Mouse (Mus musculus): ENCODE results near the gene Kdm4a. TPM values are rescaled to one million over a fixed set of nuclear protein-coding genes. Genes with fewer than 3 reads are reported as not detected.

Gene Kdm4a
- polyA plus RNA-seq, 1 experiment from 2014 or later = 32.4 TPM

DNA sequence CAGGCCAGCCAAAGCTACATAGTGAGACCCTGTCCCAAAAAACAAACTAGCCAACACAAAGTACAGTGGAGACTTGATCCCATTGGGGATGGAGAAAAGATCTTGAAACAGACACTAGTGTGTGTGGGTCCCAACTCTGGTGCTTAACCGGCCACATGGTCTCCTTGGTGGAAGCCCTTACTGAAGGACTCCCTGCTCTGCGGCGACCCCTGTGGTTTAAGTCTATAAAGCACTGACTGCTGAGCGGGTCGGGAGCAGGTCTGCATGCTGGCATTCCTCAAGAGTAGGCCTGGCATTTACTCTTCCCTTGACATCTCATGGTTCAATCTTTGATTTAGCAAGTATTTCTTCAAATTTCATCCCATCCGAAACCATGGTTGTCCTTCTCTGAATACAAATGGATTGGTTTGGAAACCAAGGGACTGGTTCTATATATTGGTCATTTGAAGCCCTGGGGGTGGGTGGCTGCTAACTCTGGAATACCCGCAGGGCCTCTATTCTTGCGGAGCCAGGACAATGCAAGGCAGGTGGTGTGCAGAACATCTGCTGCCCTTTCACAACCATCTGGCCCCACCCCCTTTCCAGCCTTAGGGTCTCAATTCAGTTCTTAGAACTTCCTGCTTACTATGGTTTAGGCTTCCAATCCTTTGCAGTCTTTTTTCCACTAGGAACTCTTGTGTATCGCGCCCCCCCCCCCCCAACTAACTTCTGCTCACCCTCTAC lies 27.2 kb upstream of the Kdm4a start:
- H3K36me3 ChIP-seq (ENCODE audit: control insufficient read depth, insufficient read depth, low read length) = peaks cover 30% of the 10 kb centered on the region
- no peaks in the 10 kb centered on the region for H3K9me3 ChIP-seq (ENCODE audit: control insufficient read depth, low read length)
- no peak overlapping the region for H3K27ac ChIP-seq (ENCODE audit: low read length)
- 73% methylated on average over 10 of the region's 10 CpGs for WGBS
- no peak overlapping the region for H3K4me3 ChIP-seq (ENCODE audit: low read length)
- H3K4me1 ChIP-seq (replicated peaks; ENCODE audit: control insufficient read depth, insufficient read depth, low read length) = no peaks in the 10 kb centered on the region
- H3K4me2 ChIP-seq (ENCODE audit: low read depth, low read length) = no peak overlapping the region
- H3K9ac ChIP-seq (ENCODE audit: low read length) = no peak overlapping the region
- ATAC-seq (ENCODE audit: low read depth) = no peak
- H3K27me3 ChIP-seq (ENCODE audit: control insufficient read depth, insufficient read depth, low read depth, low read length) = no peaks in the 10 kb centered on the region

DNA sequence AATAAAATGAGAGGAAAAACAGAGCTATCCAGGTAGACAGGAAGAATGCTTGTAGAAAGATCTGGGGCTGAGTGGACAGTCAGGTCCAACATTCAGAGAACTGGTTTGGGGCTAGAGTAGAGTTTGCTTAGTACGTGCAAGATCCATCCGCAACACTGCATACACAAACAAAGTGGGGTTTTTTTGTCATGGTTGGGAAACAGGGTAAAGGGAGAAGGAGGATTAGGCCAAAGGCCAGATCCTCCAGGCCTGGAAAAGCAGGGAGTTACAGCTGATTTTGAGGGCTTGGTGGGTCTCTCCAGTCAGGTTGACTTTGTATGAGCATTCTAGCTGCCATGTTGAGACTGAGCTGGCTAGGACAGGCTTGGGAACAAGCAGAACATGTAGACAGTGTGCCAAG lies 26.1 kb upstream of the Kdm4a start:
- H3K9me3 ChIP-seq (ENCODE audit: control insufficient read depth, low read length) = no peaks in the 10 kb centered on the region
- WGBS = 79% methylated on average over 2 of the region's 2 CpGs
- no peak overlapping the region for H3K4me2 ChIP-seq (ENCODE audit: low read depth, low read length)
- H3K27ac ChIP-seq (ENCODE audit: low read length) = no peak overlapping the region
- peaks cover 19% of the 10 kb centered on the region for H3K36me3 ChIP-seq (ENCODE audit: control insufficient read depth, insufficient read depth, low read length)
- H3K4me3 ChIP-seq (ENCODE audit: low read length) = no peak overlapping the region
- no peak overlapping the region for H3K9ac ChIP-seq (ENCODE audit: low read length)
- no peaks in the 10 kb centered on the region for H3K4me1 ChIP-seq (replicated peaks; ENCODE audit: control insufficient read depth, insufficient read depth, low read length)
- 0 out of 2 replicates have a peak, but pooled peaks have one; percentile 20 for ATAC-seq (ENCODE audit: low read depth)
- no peaks in the 10 kb centered on the region for H3K27me3 ChIP-seq (ENCODE audit: control insufficient read depth, insufficient read depth, low read depth, low read length)

DNA sequence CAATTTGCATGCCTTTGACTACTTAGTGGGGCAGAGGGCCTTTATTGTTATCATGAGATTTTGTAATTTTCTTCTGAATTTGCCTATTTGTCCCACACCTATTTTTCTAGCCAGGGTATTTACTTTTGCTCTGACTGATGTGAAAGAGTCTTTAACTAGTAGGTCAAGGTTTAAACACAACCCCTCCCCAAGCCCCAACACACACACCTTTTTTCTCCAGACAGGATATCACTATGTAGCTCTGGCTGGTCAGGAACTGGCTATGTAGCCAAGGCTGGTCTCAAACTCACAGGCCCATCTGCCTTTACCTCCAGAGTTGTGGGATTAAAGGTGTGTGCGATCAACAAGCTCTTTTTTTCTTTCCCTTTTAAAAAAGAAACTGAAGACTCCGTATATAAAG lies 19.2 kb upstream of the Kdm4a start:
- Histone ChIP-seq H3K9me3 (ENCODE audit: control insufficient read depth, low read length) (no peaks in the 10 kb centered on the region), H3K9ac (ENCODE audit: low read length) (no peak overlapping the region), H3K4me2 (ENCODE audit: low read depth, low read length) (no peak overlapping the region), H3K4me1 (replicated peaks; ENCODE audit: control insufficient read depth, insufficient read depth, low read length) (no peaks in the 10 kb centered on the region), H3K36me3 (ENCODE audit: control insufficient read depth, insufficient read depth, low read length) (no peaks in the 10 kb centered on the region), H3K27me3 (ENCODE audit: control insufficient read depth, insufficient read depth, low read depth, low read length) (no peaks in the 10 kb centered on the region), H3K4me3 (ENCODE audit: low read length) (no peak overlapping the region), H3K27ac (ENCODE audit: low read length) (no peak overlapping the region)
- ATAC-seq (ENCODE audit: low read depth) = no peak
- 89% methylated on average over 2 of the region's 2 CpGs for WGBS

DNA sequence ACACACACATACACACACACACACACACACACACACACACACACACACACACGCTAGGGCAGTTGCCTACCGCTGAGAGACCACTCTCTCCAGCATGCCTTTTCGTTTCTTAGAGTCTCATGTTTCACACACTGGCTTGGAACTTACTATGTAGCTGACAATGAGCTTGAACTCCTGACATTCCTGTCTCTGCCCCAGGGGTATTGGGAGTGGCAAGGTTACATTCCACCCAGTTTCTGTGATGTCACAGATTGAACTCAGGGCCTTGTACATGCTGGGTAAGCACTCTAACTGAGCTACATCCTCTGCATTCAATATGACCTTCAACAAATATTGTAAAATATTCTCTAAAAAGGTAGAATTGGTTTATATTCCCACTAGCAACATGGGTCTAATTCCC lies 18.8 kb upstream of the Kdm4a start:
- H3K9ac ChIP-seq (ENCODE audit: low read length) = no peak overlapping the region
- no peaks in the 10 kb centered on the region for H3K27me3 ChIP-seq (ENCODE audit: control insufficient read depth, insufficient read depth, low read depth, low read length)
- H3K4me1 ChIP-seq (replicated peaks; ENCODE audit: control insufficient read depth, insufficient read depth, low read length) = no peaks in the 10 kb centered on the region
- no peaks in the 10 kb centered on the region for H3K36me3 ChIP-seq (ENCODE audit: control insufficient read depth, insufficient read depth, low read length)
- ATAC-seq (ENCODE audit: low read depth) = peak; percentile 23; the same call in 1 of the 2 replicates
- H3K4me3 ChIP-seq (ENCODE audit: low read length) = no peak overlapping the region
- no peaks in the 10 kb centered on the region for H3K9me3 ChIP-seq (ENCODE audit: control insufficient read depth, low read length)
- no peak overlapping the region for H3K27ac ChIP-seq (ENCODE audit: low read length)
- H3K4me2 ChIP-seq (ENCODE audit: low read depth, low read length) = no peak overlapping the region
- 52% methylated on average over 3 of the region's 3 CpGs for WGBS

DNA sequence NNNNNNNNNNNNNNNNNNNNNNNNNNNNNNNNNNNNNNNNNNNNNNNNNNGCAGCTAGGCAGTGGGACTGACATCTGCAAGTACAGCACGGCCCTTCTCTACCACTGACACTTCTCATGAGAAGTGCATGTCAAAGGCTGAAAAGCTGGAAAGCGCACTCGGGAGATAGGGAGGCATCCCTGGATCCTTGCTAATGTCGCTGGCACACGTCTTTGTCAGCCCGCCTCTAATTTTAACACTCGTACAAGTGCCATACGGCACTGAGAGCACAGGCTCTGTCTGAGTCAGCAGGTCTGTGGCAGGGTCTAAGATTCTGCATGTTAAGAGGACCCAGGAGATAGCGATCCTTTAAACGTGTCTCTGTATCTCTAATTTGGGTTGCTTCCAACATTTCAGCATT lies 16.3 kb upstream of the Kdm4a start:
- no peak for ATAC-seq (ENCODE audit: low read depth)
- H3K27ac ChIP-seq (ENCODE audit: low read length) = no peak overlapping the region
- no peak overlapping the region for H3K4me3 ChIP-seq (ENCODE audit: low read length)
- no peaks in the 10 kb centered on the region for H3K27me3 ChIP-seq (ENCODE audit: control insufficient read depth, insufficient read depth, low read depth, low read length)
- H3K9me3 ChIP-seq (ENCODE audit: control insufficient read depth, low read length) = no peaks in the 10 kb centered on the region
- 72% methylated on average over 10 of the region's 10 CpGs for WGBS
- H3K4me2 ChIP-seq (ENCODE audit: low read depth, low read length) = no peak overlapping the region
- no peak overlapping the region for H3K9ac ChIP-seq (ENCODE audit: low read length)
- H3K4me1 ChIP-seq (replicated peaks; ENCODE audit: control insufficient read depth, insufficient read depth, low read length) = no peaks in the 10 kb centered on the region
- no peaks in the 10 kb centered on the region for H3K36me3 ChIP-seq (ENCODE audit: control insufficient read depth, insufficient read depth, low read length)

DNA sequence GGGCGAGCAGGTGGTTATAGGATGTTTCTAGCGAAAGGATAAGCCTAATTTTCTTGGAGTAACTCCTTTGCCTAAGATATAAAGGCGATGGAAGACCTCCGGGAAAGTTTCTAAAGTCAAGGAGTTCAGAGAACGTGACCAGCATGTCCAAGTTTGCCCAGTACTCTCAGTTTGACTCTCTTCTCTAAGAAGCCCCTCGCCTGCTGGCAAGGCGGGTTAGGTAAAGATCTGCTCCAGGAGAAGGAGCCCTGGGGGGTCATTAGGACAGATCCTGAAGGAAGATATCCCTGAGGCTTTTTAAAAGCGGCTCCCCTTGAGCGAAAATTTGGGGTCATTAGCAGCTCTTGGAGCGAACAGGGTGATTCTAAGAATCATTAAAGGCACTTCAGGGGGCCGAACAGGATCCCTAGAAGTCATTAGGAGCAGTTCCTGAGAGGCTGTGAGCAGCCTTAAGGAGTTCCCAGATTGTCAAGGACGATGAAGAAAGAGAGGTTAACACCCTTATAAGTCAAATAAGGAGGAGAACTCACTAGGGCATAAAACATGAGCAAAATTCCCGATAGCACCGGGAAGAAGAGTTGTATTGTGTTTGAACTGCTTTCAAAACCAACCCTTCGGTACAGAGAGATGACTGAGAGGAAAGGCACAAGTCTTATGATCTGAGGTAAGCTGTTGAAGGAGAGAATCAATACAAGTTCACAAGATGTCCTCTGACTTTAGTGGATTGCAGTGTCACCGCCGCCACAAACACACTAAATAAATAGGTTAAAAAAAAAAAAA lies 648 bp upstream of the Kdm4a start:
- H3K27ac ChIP-seq (ENCODE audit: low read length) = peak overlapping the region; percentile 96
- peaks cover 14% of the 10 kb centered on the region for H3K36me3 ChIP-seq (ENCODE audit: control insufficient read depth, insufficient read depth, low read length)
- H3K4me2 ChIP-seq (ENCODE audit: low read depth, low read length) = peak overlapping the region; percentile 92
- H3K4me1 ChIP-seq (replicated peaks; ENCODE audit: control insufficient read depth, insufficient read depth, low read length) = peaks cover 11% of the 10 kb centered on the region
- peak overlapping the region; percentile 66 for H3K4me3 ChIP-seq (ENCODE audit: low read length)
- H3K27me3 ChIP-seq (ENCODE audit: control insufficient read depth, insufficient read depth, low read depth, low read length) = no peaks in the 10 kb centered on the region
- H3K9ac ChIP-seq (ENCODE audit: low read length) = peak overlapping the region; percentile 87
- no peak for ATAC-seq (ENCODE audit: low read depth)
- 13% methylated on average over 17 of the region's 17 CpGs for WGBS
- H3K9me3 ChIP-seq (ENCODE audit: control insufficient read depth, low read length) = no peaks in the 10 kb centered on the region

DNA sequence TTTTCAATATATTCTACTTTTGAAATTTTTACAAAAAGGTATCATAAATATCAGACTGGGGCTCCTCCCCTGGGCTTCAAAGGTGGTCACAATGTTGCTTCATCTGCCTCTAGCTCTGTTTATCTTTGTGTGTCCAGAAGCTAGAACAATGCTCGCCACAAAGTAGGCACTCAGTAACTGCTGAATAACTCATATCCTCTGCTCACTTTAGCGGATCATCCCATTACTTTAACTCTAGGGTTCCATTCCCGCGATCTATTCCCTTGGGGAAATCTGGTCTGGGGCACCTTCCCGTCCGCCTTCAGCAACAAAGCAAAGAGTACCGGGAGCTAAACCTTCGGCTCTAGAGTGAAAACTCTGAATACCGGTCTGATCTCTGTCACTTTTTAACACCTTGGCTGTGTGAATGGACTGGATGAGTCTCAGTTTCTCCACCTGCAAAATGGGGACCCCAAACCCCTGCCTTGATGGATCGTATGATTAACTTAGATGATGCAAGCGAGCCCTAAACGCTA lies 834 bp downstream of the Kdm4a start:
- Histone ChIP-seq H3K27me3 (ENCODE audit: control insufficient read depth, insufficient read depth, low read depth, low read length) (no peaks in the 10 kb centered on the region), H3K4me1 (replicated peaks; ENCODE audit: control insufficient read depth, insufficient read depth, low read length) (peaks cover 11% of the 10 kb centered on the region), H3K36me3 (ENCODE audit: control insufficient read depth, insufficient read depth, low read length) (peaks cover 27% of the 10 kb centered on the region), H3K4me3 (ENCODE audit: low read length) (peak overlapping the region; percentile 66), H3K27ac (ENCODE audit: low read length) (peak overlapping the region; percentile 51), H3K9me3 (ENCODE audit: control insufficient read depth, low read length) (no peaks in the 10 kb centered on the region), H3K4me2 (ENCODE audit: low read depth, low read length) (peak overlapping the region; percentile 78), H3K9ac (ENCODE audit: low read length) (peak overlapping the region; percentile 87)
- no peak for ATAC-seq (ENCODE audit: low read depth)
- WGBS = under 1% methylated on average over 12 of the region's 12 CpGs

DNA sequence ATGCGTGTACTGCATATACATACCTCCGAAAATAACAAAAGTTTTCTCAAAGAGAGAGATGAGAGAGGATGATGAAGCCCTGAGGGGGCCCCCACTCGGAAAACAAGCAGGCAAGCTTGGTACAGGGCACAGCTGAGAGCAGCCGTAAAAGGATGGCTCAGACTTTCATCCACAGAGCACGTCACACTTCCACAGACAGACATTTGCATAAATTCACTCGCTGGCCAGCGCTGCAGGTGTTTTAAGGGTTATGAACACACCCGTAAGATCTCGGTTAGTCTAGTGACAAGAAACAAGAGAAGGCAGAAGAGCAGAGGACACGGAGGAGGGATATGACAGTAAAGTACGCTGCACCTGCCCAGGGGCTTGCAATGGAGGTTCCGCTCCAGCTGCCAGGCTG lies 7.4 kb downstream of the Kdm4a start:
- Histone ChIP-seq H3K27ac (ENCODE audit: low read length) (no peak overlapping the region), H3K9me3 (ENCODE audit: control insufficient read depth, low read length) (no peaks in the 10 kb centered on the region), H3K9ac (ENCODE audit: low read length) (no peak overlapping the region), H3K36me3 (ENCODE audit: control insufficient read depth, insufficient read depth, low read length) (peaks cover 76% of the 10 kb centered on the region), H3K27me3 (ENCODE audit: control insufficient read depth, insufficient read depth, low read depth, low read length) (no peaks in the 10 kb centered on the region), H3K4me2 (ENCODE audit: low read depth, low read length) (no peak overlapping the region), H3K4me1 (replicated peaks; ENCODE audit: control insufficient read depth, insufficient read depth, low read length) (no peaks in the 10 kb centered on the region), H3K4me3 (ENCODE audit: low read length) (no peak overlapping the region)
- no peak for ATAC-seq (ENCODE audit: low read depth)
- 93% methylated on average over 12 of the region's 12 CpGs for WGBS

DNA sequence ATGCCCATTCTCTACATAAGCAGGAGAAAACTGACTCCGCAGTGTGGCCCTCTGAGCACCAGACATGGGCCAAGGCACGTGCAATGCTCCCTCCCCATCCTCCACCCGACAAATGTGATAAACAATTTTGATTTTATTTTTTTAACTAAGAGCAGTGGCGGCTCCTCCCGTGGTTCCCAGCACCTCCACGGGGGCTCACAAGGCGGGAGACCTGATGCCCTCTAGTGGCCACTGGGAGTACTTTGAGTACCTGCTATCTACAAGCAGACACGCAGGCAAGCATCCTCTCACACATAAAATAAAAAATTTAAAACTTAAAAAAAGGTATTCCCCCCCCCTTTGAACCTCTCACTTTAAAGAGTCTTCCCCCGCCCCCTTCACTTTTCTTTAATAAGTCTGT lies 8.8 kb downstream of the Kdm4a start:
- Histone ChIP-seq H3K27me3 (ENCODE audit: control insufficient read depth, insufficient read depth, low read depth, low read length) (no peaks in the 10 kb centered on the region), H3K27ac (ENCODE audit: low read length) (no peak overlapping the region), H3K4me2 (ENCODE audit: low read depth, low read length) (no peak overlapping the region), H3K4me1 (replicated peaks; ENCODE audit: control insufficient read depth, insufficient read depth, low read length) (no peaks in the 10 kb centered on the region), H3K36me3 (ENCODE audit: control insufficient read depth, insufficient read depth, low read length) (peaks cover 77% of the 10 kb centered on the region), H3K9me3 (ENCODE audit: control insufficient read depth, low read length) (no peaks in the 10 kb centered on the region), H3K4me3 (ENCODE audit: low read length) (no peak overlapping the region), H3K9ac (ENCODE audit: low read length) (no peak overlapping the region)
- ATAC-seq (ENCODE audit: low read depth) = no peak
- 82% methylated on average over 9 of the region's 9 CpGs for WGBS
